Comparison of ENCODE assay signal across 16 mouse cellular contexts in the genomic region with DNA sequence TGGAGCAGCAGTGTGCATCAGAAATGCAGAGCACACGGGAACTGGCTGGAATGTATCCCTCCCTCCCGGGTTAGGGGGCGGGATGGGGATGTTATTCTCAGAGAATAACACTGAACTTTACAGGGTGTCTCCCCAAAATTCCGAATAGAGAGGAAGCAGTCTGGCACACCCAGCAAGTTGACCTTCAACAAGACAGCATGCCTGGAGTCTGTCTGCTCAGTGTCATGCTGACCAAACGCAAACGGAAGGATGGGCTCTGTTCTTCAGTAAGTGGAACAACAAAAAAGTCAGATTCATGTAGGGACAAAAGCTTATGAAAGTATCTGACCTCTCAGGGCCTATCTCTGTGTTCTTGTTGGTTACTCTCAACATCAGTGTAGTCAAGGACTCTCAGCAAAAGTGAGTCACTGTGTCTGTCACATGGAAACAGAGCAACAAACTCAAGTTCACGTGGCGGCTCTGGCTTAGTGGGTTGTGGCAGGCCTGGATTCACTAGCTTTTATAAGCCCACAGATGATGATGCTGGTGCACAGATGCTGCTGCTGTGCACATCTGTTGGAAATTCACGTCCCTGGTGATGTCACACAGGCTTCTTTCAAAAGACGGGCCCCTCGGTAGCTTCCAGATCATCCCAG. TPM values are rescaled to one million over a fixed set of nuclear protein-coding genes. Genes with fewer than 3 reads are reported as not detected.
DNase-seq lines count a peak whose midpoint lies in the region; ATAC-seq and TF ChIP-seq lines count a peak whose summit lies in the region.
"Had no signal": no experiment of that assay in that cellular context is flagged by ENCODE, and none has a peak within 500 bp of the region (broad histone marks: within the 10 kb centered on the region; RNA-seq: fewer than 3 reads in every experiment).

No protein-coding gene starts in this region.

- H3K4me1 ChIP-seq in lung, postnatal 0 days (ENCODE audit: insufficient read depth, low read depth, low read length), result no peaks in the 10 kb centered on the region
- H3K4me1 ChIP-seq in limb, embryonic 15.5 days, result peaks cover 16% of the 10 kb centered on the region
- H3K4me1 ChIP-seq: forebrain, embryonic 15.5 days had no signal

- no peak for ATAC-seq in lung, postnatal 0 days
- peak; percentile 36; the same call in 1 of the 2 replicates for ATAC-seq in limb, embryonic 15.5 days (ENCODE audit: insufficient number of reproducible peaks, low FRiP score, low TSS enrichment, low read depth)
- ATAC-seq: forebrain, embryonic 15.5 days had no signal

- intact Hi-C loops in gastrocnemius, postnatal 14 days (cut with DNase I; ENCODE audit: low total_unique reads), result no loop called here

- TF ChIP-seq CTCF in lung, postnatal 0 days (IDR thresholded peaks at IDR 0.05), result no peak

- no peak for TF ChIP-seq EP300 in lung, postnatal 0 days (IDR thresholded peaks at IDR 0.05)

- H3K4me3 ChIP-seq in lung, postnatal 0 days (ENCODE audit: low read depth, low read length), result no peak overlapping the region
- H3K4me3 ChIP-seq in limb, embryonic 15.5 days, result no peak overlapping the region
- H3K4me3 ChIP-seq: forebrain, embryonic 15.5 days; heart, embryonic 13.5 days; kidney, embryonic 15.5 days; neural tube, embryonic 12.5 days had no signal

- no peak overlapping the region for H3K9ac ChIP-seq in lung, postnatal 0 days (replicated peaks; ENCODE audit: low read depth)
- no peak overlapping the region for H3K9ac ChIP-seq in limb, embryonic 15.5 days
- H3K9ac ChIP-seq: forebrain, embryonic 15.5 days; heart, embryonic 13.5 days; kidney, embryonic 15.5 days; neural tube, embryonic 12.5 days had no signal

- H3K9me3 ChIP-seq in lung, postnatal 0 days (ENCODE audit: low read length), result no peaks in the 10 kb centered on the region
- H3K9me3 ChIP-seq in limb, embryonic 15.5 days, result no peaks in the 10 kb centered on the region
- H3K9me3 ChIP-seq: forebrain, embryonic 15.5 days; heart, embryonic 13.5 days; kidney, embryonic 15.5 days; neural tube, embryonic 12.5 days had no signal

- DNase-seq in lung, postnatal 25 days (ENCODE audit: low spot score), result peak; percentile 45
- DNase-seq in lung, postnatal 0 days (ENCODE audit: low spot score), result no peak
- DNase-seq in adrenal gland, postnatal 10 days, result peak; percentile 51
- DNase-seq in gastrocnemius, postnatal 14 days, result peak; percentile 32
- DNase-seq in kidney, postnatal 14 days, result no peak
- no peak for DNase-seq in layer of hippocampus, adult 8-10 months (ENCODE audit: low spot score in 2 of 2)
- DNase-seq in spleen, postnatal 10 days (ENCODE audit: low spot score in 2 of 2), result no peak
- DNase-seq: cerebellum, postnatal 10 days; layer of hippocampus, postnatal 36 days; midbrain, embryonic 14.5 days had no signal

- H3K27me3 ChIP-seq in lung, postnatal 0 days (replicated peaks; ENCODE audit: insufficient read depth, low read length), result no peaks in the 10 kb centered on the region
- no peaks in the 10 kb centered on the region for H3K27me3 ChIP-seq in limb, embryonic 15.5 days
- H3K27me3 ChIP-seq: forebrain, embryonic 15.5 days; heart, embryonic 13.5 days; neural tube, embryonic 12.5 days had no signal

- no peaks in the 10 kb centered on the region for H3K36me3 ChIP-seq in lung, postnatal 0 days (ENCODE audit: insufficient read depth, low read length)
- no peaks in the 10 kb centered on the region for H3K36me3 ChIP-seq in limb, embryonic 15.5 days
- H3K36me3 ChIP-seq: forebrain, embryonic 15.5 days; heart, embryonic 13.5 days; kidney, embryonic 15.5 days; neural tube, embryonic 12.5 days had no signal

- H3K27ac ChIP-seq in lung, postnatal 0 days (ENCODE audit: low read length), result no peak overlapping the region
- peak overlapping the region; percentile 44; the same call in 1 of the 2 replicates for H3K27ac ChIP-seq in limb, embryonic 15.5 days
- H3K27ac ChIP-seq: forebrain, embryonic 15.5 days; heart, embryonic 13.5 days; kidney, embryonic 15.5 days; macrophage; neural tube, embryonic 12.5 days had no signal

- 87% methylated on average over 11 of the region's 11 CpGs for WGBS in lung, postnatal 0 days
- 60% methylated on average over 11 of the region's 11 CpGs for WGBS in limb, embryonic 15.5 days

- H3K4me2 ChIP-seq in lung, postnatal 0 days (replicated peaks; ENCODE audit: low read depth, low read length), result no peak overlapping the region
- H3K4me2 ChIP-seq in limb, embryonic 15.5 days, result no peak overlapping the region
- H3K4me2 ChIP-seq: forebrain, embryonic 15.5 days; heart, embryonic 13.5 days; kidney, embryonic 15.5 days; neural tube, embryonic 12.5 days had no signal

RNA-seq across cellular contexts. Expression of gene Ackr3, which starts 54.6 kb away (rescaled TPM):
- polyA plus RNA-seq in lung, postnatal 0 days (2015; fragmentation: Nextera tagmentation; extraction: Ambion mirVana), result 38.4 and 54.8 TPM in 2 replicates
- total RNA-seq in adrenal gland, postnatal 10 days (2021), result 10 to 100 TPM; 26.3 to 60.8 TPM
- 10 to 100 TPM; 14.1 to 16.2 TPM for total RNA-seq in gastrocnemius, postnatal 14 days (2021)
- polyA plus RNA-seq in limb, embryonic 15.5 days (2015; fragmentation: Nextera tagmentation; extraction: Ambion mirVana), result 34.6 and 38.1 TPM in 2 replicates
- total RNA-seq in layer of hippocampus, adult 8-10 months (2022), result 10 to 100 TPM; 11.4 to 13.7 (median 12.8) TPM
- polyA plus RNA-seq: macrophage had no signal

Comparison
In these comparisons a context has a peak if more than half of its experiments do, and no peak if none do; other contexts are left out.
1. DNase-seq: peak in lung, postnatal 25 days (single experiment), adrenal gland, postnatal 10 days (single experiment) and gastrocnemius, postnatal 14 days (single experiment); none in lung, postnatal 0 days (single experiment), kidney, postnatal 14 days (single experiment), layer of hippocampus, adult 8-10 months (0 of 2) and spleen, postnatal 10 days (0 of 2).